Mouse (Mus musculus) cerebellum, adult 18-20 months (tissue): Measurements from ENCODE around the gene Rpain.

Experiments used
- DNase-seq, 2 experiments: peaks; one replicate each; pipeline ENCODE4 v3.0.0; 2021

Gene Rpain

GRCm38 (mm10) chr11:71001167-71001566 lies 31.2 kb downstream of the Rpain start:
- no peak for DNase-seq

- DNase-seq: no peak
Observed at GRCm38 (mm10) chr11:71003611-71004315, 33.8 kb downstream of the Rpain start.

- peak; percentile 94 to 97 for DNase-seq
Observed at GRCm38 (mm10) chr11:71004316-71004773, 34.3 kb downstream of the Rpain start, which contains the start of gene Dhx33. Gene Dhx33, minus strand, starts transcription at chr11:71004437.

- peak in 1 of 2 experiments; percentile 13 for DNase-seq
Observed at GRCm38 (mm10) chr11:71005046-71005445, 35.0 kb downstream of the Rpain start.

GRCm38 (mm10) chr11:71007026-71007425 lies 37.0 kb downstream of the Rpain start:
- DNase-seq: no peak

GRCm38 (mm10) chr11:71007831-71008230 lies 37.8 kb downstream of the Rpain start:
- DNase-seq: no peak

GRCm38 (mm10) chr11:71008321-71008720 lies 38.3 kb downstream of the Rpain start:
- DNase-seq: no peak

GRCm38 (mm10) chr11:71012743-71013142 lies 42.7 kb downstream of the Rpain start:
- DNase-seq: no peak

- no peak for DNase-seq
Observed at GRCm38 (mm10) chr11:71017051-71017450, 47.0 kb downstream of the Rpain start.

GRCm38 (mm10) chr11:71018416-71019200 lies 48.6 kb downstream of the Rpain start:
- no peak for DNase-seq

GRCm38 (mm10) chr11:71019201-71020068 lies 49.4 kb downstream of the Rpain start, which contains the start of the genes Mis12 and Derl2:
Gene Mis12, plus strand, starts transcription at chr11:71019611.
Gene Derl2, minus strand, starts transcription at chr11:71019841.
- peak; percentile 96 to 99 for DNase-seq
